In genomic region chr9:121528605-121529357, GRCm38 (mm10) we compare ENCODE assay signal across 29 mouse cellular contexts. TPM values are rescaled to one million over a fixed set of nuclear protein-coding genes. Genes with fewer than 3 reads are reported as not detected.
A peak's percentile ranks its signal among the peaks of the same experiment; 100 is the strongest.
DNase-seq lines count a peak whose midpoint lies in the region; ATAC-seq and TF ChIP-seq lines count a peak whose summit lies in the region.
"Had no signal": no experiment of that assay in that cellular context is flagged by ENCODE, and none has a peak within 500 bp of the region (broad histone marks: within the 10 kb centered on the region; RNA-seq: fewer than 3 reads in every experiment).

No protein-coding gene starts in this region.

- WGBS in kidney, embryonic 16.5 days = 32% methylated on average over 8 of the region's 8 CpGs
- WGBS in lung, embryonic 14.5 days = 54% methylated on average over 8 of the region's 8 CpGs

- H3K36me3 ChIP-seq in kidney, embryonic 16.5 days (ENCODE audit: insufficient read depth, low read length) = no peaks in the 10 kb centered on the region
- no peaks in the 10 kb centered on the region for H3K36me3 ChIP-seq in lung, embryonic 14.5 days (ENCODE audit: insufficient read depth)
- H3K36me3 ChIP-seq: heart, embryonic 12.5 days; hindbrain, embryonic 15.5 days; limb, embryonic 12.5 days; liver, embryonic 15.5 days; midbrain, embryonic 12.5 days; neural tube, embryonic 13.5 days; stomach, embryonic 15.5 days had no signal

- DNase-seq in embryo, embryonic 10 days (ENCODE audit: low spot score) = peak; percentile 48
- no peak for DNase-seq in embryo, embryonic 11 days
- DNase-seq in kidney, adult 18-20 months = no peak
- DNase-seq in lung, embryonic 14.5 days = peak; percentile 48
- no peak for DNase-seq in lung, adult 18-20 months
- peak; percentile 5 for DNase-seq in embryo, embryonic 9.5 days (ENCODE audit: extremely low spot score)
- no peak for DNase-seq in ovary, postnatal 36 days (ENCODE audit: low spot score)
- DNase-seq: cerebellum, adult 8-10 months; cerebellum, postnatal 25 days; forebrain, postnatal 0 days; heart, adult 2 months; heart, postnatal 4 days; lung, postnatal 36 days; retina, postnatal 1 day; right cerebral cortex, postnatal 14 days had no signal

- TF ChIP-seq CTCF in lung, embryonic 14.5 days (IDR thresholded peaks at IDR 0.05; ENCODE audit: low read depth) = no peak

- H3K4me3 ChIP-seq in kidney, embryonic 16.5 days (ENCODE audit: low read length) = no peak overlapping the region
- no peak overlapping the region for H3K4me3 ChIP-seq in lung, embryonic 14.5 days (ENCODE audit: low read depth, low read length)
- H3K4me3 ChIP-seq: erythroblast, embryonic 14.5 days; heart, adult 2 months; heart, embryonic 12.5 days; hindbrain, embryonic 15.5 days; limb, embryonic 12.5 days; liver, embryonic 15.5 days; midbrain, embryonic 12.5 days; myocyte; neural tube, embryonic 13.5 days; stomach, embryonic 15.5 days had no signal

- H3K27me3 ChIP-seq in kidney, embryonic 16.5 days (ENCODE audit: insufficient read depth, low read length) = no peaks in the 10 kb centered on the region
- no peaks in the 10 kb centered on the region for H3K27me3 ChIP-seq in lung, embryonic 14.5 days (ENCODE audit: insufficient read depth, low read length)
- H3K27me3 ChIP-seq: heart, embryonic 12.5 days; hindbrain, embryonic 15.5 days; limb, embryonic 12.5 days; liver, embryonic 15.5 days; midbrain, embryonic 12.5 days; neural tube, embryonic 13.5 days; stomach, embryonic 15.5 days had no signal

- peaks cover 3% of the 10 kb centered on the region; the same call in 1 of the 2 replicates for H3K9me3 ChIP-seq in kidney, embryonic 16.5 days (ENCODE audit: low read length)
- no peaks in the 10 kb centered on the region for H3K9me3 ChIP-seq in lung, embryonic 14.5 days (ENCODE audit: low read depth, low read length)
- H3K9me3 ChIP-seq: hindbrain, embryonic 15.5 days; limb, embryonic 12.5 days; liver, embryonic 15.5 days; neural tube, embryonic 13.5 days; stomach, embryonic 15.5 days had no signal

- no peak overlapping the region for H3K27ac ChIP-seq in kidney, embryonic 16.5 days (ENCODE audit: low read length)
- H3K27ac ChIP-seq in lung, embryonic 14.5 days (ENCODE audit: low read depth) = no peak overlapping the region
- H3K27ac ChIP-seq: heart, adult 2 months; hindbrain, embryonic 15.5 days; limb, embryonic 12.5 days; liver, embryonic 15.5 days; midbrain, embryonic 12.5 days; neural tube, embryonic 13.5 days; stomach, embryonic 15.5 days had no signal

- no peak overlapping the region for H3K9ac ChIP-seq in kidney, embryonic 16.5 days (replicated peaks; ENCODE audit: low read length)
- no peak overlapping the region for H3K9ac ChIP-seq in lung, embryonic 14.5 days
- H3K9ac ChIP-seq: forebrain, postnatal 0 days; heart, embryonic 12.5 days; hindbrain, embryonic 15.5 days; limb, embryonic 12.5 days; liver, embryonic 15.5 days; midbrain, embryonic 12.5 days; neural tube, embryonic 13.5 days; stomach, embryonic 15.5 days had no signal

- no peaks in the 10 kb centered on the region for H3K4me1 ChIP-seq in kidney, embryonic 16.5 days (ENCODE audit: insufficient read depth, low read length)
- no peaks in the 10 kb centered on the region for H3K4me1 ChIP-seq in lung, embryonic 14.5 days (ENCODE audit: insufficient read depth)
- H3K4me1 ChIP-seq: heart, embryonic 12.5 days; hindbrain, embryonic 15.5 days; limb, embryonic 12.5 days; liver, embryonic 15.5 days; midbrain, embryonic 12.5 days; stomach, embryonic 15.5 days had no signal

- H3K4me2 ChIP-seq in kidney, embryonic 16.5 days (replicated peaks; ENCODE audit: low read depth, low read length) = no peak overlapping the region
- no peak overlapping the region for H3K4me2 ChIP-seq in lung, embryonic 14.5 days
- H3K4me2 ChIP-seq: heart, embryonic 12.5 days; hindbrain, embryonic 15.5 days; limb, embryonic 12.5 days; liver, embryonic 15.5 days; midbrain, embryonic 12.5 days; neural tube, embryonic 13.5 days; stomach, embryonic 15.5 days had no signal

- peak; percentile 92 for ATAC-seq in kidney, embryonic 16.5 days (ENCODE audit: low FRiP score, low TSS enrichment)
- ATAC-seq in lung, embryonic 14.5 days (ENCODE audit: insufficient read depth) = no peak
- ATAC-seq: activated CD4-positive, CD25-positive, alpha-beta regulatory T cell, adult 4 months; CD4-positive, CD25-positive, alpha-beta regulatory T cell, adult 4 months; forebrain, postnatal 0 days; inflammation-experienced regulatory T-cells, adult 6 months had no signal

RNA-seq across cellular contexts. Expression of gene Cck, which starts 33.3 kb away (rescaled TPM):
- polyA plus RNA-seq in kidney, embryonic 16.5 days (2015; fragmentation: Nextera tagmentation; extraction: Ambion mirVana) = 2.8 and 3.6 TPM in 2 replicates
- polyA plus RNA-seq in lung, embryonic 14.5 days (2014; fragmentation: Nextera tagmentation; extraction: Ambion mirVana) = not detected in 2 replicates
- polyA plus RNA-seq: activated CD4-positive, CD25-positive, alpha-beta regulatory T cell, adult 4 months; CD4-positive, CD25-positive, alpha-beta regulatory T cell, adult 4 months; erythroblast, embryonic 14.5 days; inflammation-experienced regulatory T-cells, adult 6 months; liver, adult 2 months had no signal

Comparison
In these comparisons a context has a peak if more than half of its experiments do, and no peak if none do; other contexts are left out.
1. DNase-seq: peak in embryo, embryonic 10 days (single experiment), lung, embryonic 14.5 days (single experiment) and embryo, embryonic 9.5 days (single experiment); none in embryo, embryonic 11 days (single experiment), kidney, adult 18-20 months (single experiment), lung, adult 18-20 months (0 of 2) and ovary, postnatal 36 days (single experiment).